Mouse (Mus musculus) ES-Bruce4 (cell line): Measurements from ENCODE around the gene Snx4.

ENCODE experiments used
- CTCF ChIP-seq: IDR thresholded peaks from one replicate; pipeline ENCODE4 v1.8.1; 2011; ENCODE audit warnings: low read depth, low read length
- EP300 ChIP-seq: IDR thresholded peaks from 2 replicates; pipeline ENCODE4 v1.6.1; 2011; ENCODE audit warnings: low read depth, low read length; ENCODE audit not compliant: insufficient read depth
- POLR2A ChIP-seq: IDR thresholded peaks from one replicate; pipeline ENCODE4 v1.8.1; 2011; ENCODE audit warnings: low read length; ENCODE audit not compliant: insufficient read depth

- TF ChIP-seq CTCF, result no peak
- TF ChIP-seq EP300, result no peak
- TF ChIP-seq POLR2A, result no peak
Measured at GRCm38 (mm10) chr16:33288536-33288935, 37.3 kb downstream of the Snx4 start.
